ENCODE assay signal across 8 mouse cellular contexts in genomic region chr2:147014101-147014886, GRCm38 (mm10). TPM values are rescaled to one million over a fixed set of nuclear protein-coding genes. Genes with fewer than 3 reads are reported as not detected.
A peak's percentile ranks its signal among the peaks of the same experiment; 100 is the strongest.
DNase-seq lines count a peak whose midpoint lies in the region; ATAC-seq and TF ChIP-seq lines count a peak whose summit lies in the region.

No protein-coding gene starts in this region.

- peaks cover 5% of the 10 kb centered on the region for H3K4me1 ChIP-seq in thymus, adult 2 months (replicated peaks; ENCODE audit: control insufficient read depth, insufficient read depth, low read length)
- peaks cover 20% of the 10 kb centered on the region for H3K4me1 ChIP-seq in forebrain, embryonic 10.5 days
- peaks cover 19% of the 10 kb centered on the region for H3K4me1 ChIP-seq in midbrain, embryonic 14.5 days (ENCODE audit: control insufficient read depth, insufficient read depth, low read length)

- H3K36me3 ChIP-seq in thymus, adult 2 months (ENCODE audit: control insufficient read depth, insufficient read depth, low read length), result no peaks in the 10 kb centered on the region
- peaks cover 13% of the 10 kb centered on the region for H3K36me3 ChIP-seq in forebrain, embryonic 10.5 days (replicated peaks)
- H3K36me3 ChIP-seq in midbrain, embryonic 14.5 days (ENCODE audit: control insufficient read depth, insufficient read depth, low read length), result no peaks in the 10 kb centered on the region

- H3K9ac ChIP-seq in midbrain, embryonic 14.5 days (replicated peaks; ENCODE audit: low read length), result peak overlapping the region; percentile 87

- no peak overlapping the region for H3K4me3 ChIP-seq in thymus, adult 2 months (ENCODE audit: control insufficient read depth, insufficient read depth, low read length)
- peak overlapping the region; percentile 86 for H3K4me3 ChIP-seq in forebrain, embryonic 10.5 days
- H3K4me3 ChIP-seq in midbrain, embryonic 14.5 days (replicated peaks; ENCODE audit: low read depth, low read length), result peak overlapping the region; percentile 75

- H3K4me2 ChIP-seq in midbrain, embryonic 14.5 days (ENCODE audit: low read length), result peak overlapping the region; percentile 63

- 23% methylated on average over 15 of the region's 15 CpGs for WGBS in thymus, adult 2 months
- 45% methylated on average over 15 of the region's 15 CpGs for WGBS in forebrain, embryonic 10.5 days
- WGBS in midbrain, embryonic 14.5 days, result 32% methylated on average over 15 of the region's 15 CpGs

- no peak for TF ChIP-seq POLR2A in thymus, adult 2 months (IDR thresholded peaks at IDR 0.05; ENCODE audit: control insufficient read depth, extremely low read depth, insufficient read depth, low read length, poor library complexity)

- no peaks in the 10 kb centered on the region for H3K9me3 ChIP-seq in forebrain, embryonic 10.5 days
- H3K9me3 ChIP-seq in midbrain, embryonic 14.5 days (ENCODE audit: control insufficient read depth, low read length), result no peaks in the 10 kb centered on the region

- peak; percentile 12 for DNase-seq in thymus, postnatal 0 days (ENCODE audit: low spot score)
- DNase-seq in thymus, adult 2 months, result no peak
- DNase-seq in forebrain, embryonic 10.5 days (ENCODE audit: extremely low spot score, low spot score), result no peak
- peak; percentile 10 for DNase-seq in kidney, postnatal 10 days
- DNase-seq in midbrain, embryonic 14.5 days, result peak; percentile 18
- DNase-seq in ovary, adult 18-20 months (ENCODE audit: low spot score), result no peak
- DNase-seq in thymus, adult 18-20 months, result no peak
- DNase-seq in layer of hippocampus, adult 11-12 months (ENCODE audit: low spot score), result no peak

- ATAC-seq in midbrain, embryonic 14.5 days (ENCODE audit: low FRiP score, low TSS enrichment), result no peak

- no peak for TF ChIP-seq CTCF in thymus, adult 2 months (IDR thresholded peaks at IDR 0.05; ENCODE audit: borderline replicate concordance, control insufficient read depth, extremely low read depth, insufficient read depth, low read length, poor library complexity)

- no peak overlapping the region; the same call in 1 of the 2 replicates for H3K27ac ChIP-seq in thymus, adult 2 months (ENCODE audit: control insufficient read depth, insufficient read depth, low read length)
- peak overlapping the region; percentile 95 for H3K27ac ChIP-seq in forebrain, embryonic 10.5 days
- H3K27ac ChIP-seq in midbrain, embryonic 14.5 days (replicated peaks; ENCODE audit: low read depth, low read length), result no peak overlapping the region

- H3K27me3 ChIP-seq in thymus, adult 2 months (ENCODE audit: control insufficient read depth, insufficient read depth, low read length), result no peaks in the 10 kb centered on the region
- H3K27me3 ChIP-seq in forebrain, embryonic 10.5 days (ENCODE audit: poor library complexity, severe bottlenecking), result no peaks in the 10 kb centered on the region
- no peaks in the 10 kb centered on the region for H3K27me3 ChIP-seq in midbrain, embryonic 14.5 days (ENCODE audit: control insufficient read depth, insufficient read depth, low read length)

RNA-seq across cellular contexts. Expression of gene Xrn2, which starts 1.5 kb away (rescaled TPM):
- 76.1 and 87.8 TPM in 2 replicates for polyA plus RNA-seq in thymus, postnatal 0 days (2015; fragmentation: Nextera tagmentation; extraction: Ambion mirVana)
- polyA plus RNA-seq in thymus, adult 2 months (2012; rRNA removed), result 35.1 and 39.6 TPM in 2 replicates
- polyA plus RNA-seq in forebrain, embryonic 10.5 days (2016; fragmentation: Nextera tagmentation; extraction: Ambion mirVana), result 93.8 and 95.6 TPM in 2 replicates
- polyA plus RNA-seq in midbrain, embryonic 14.5 days (2014; fragmentation: Nextera tagmentation; extraction: Ambion mirVana), result 77.5 and 93.9 TPM in 2 replicates

Comparison
In these comparisons a context has a peak if more than half of its experiments do, and no peak if none do; other contexts are left out.
1. DNase-seq: peak in thymus, postnatal 0 days (single experiment), kidney, postnatal 10 days (single experiment) and midbrain, embryonic 14.5 days (single experiment); none in thymus, adult 2 months (single experiment), forebrain, embryonic 10.5 days (single experiment), ovary, adult 18-20 months (single experiment), thymus, adult 18-20 months (0 of 2) and layer of hippocampus, adult 11-12 months (single experiment).